Mouse (Mus musculus): ENCODE results near the gene Mfap5.

- no peak for TF ChIP-seq POLR2A (IDR thresholded peaks at IDR 0.05; ENCODE audit: borderline replicate concordance, control insufficient read depth, low read depth, low read length)
- no peak for TF ChIP-seq CTCF (IDR thresholded peaks at IDR 0.05; ENCODE audit: control insufficient read depth, insufficient read depth, low read length)
Measured at GRCm38 (mm10) chr6:122517668-122518067, 12.0 kb downstream of the Mfap5 start.

Measured in bone marrow, adult 2 months (tissue).